ENCODE assay signal across 9 mouse cellular contexts in the genomic region with DNA sequence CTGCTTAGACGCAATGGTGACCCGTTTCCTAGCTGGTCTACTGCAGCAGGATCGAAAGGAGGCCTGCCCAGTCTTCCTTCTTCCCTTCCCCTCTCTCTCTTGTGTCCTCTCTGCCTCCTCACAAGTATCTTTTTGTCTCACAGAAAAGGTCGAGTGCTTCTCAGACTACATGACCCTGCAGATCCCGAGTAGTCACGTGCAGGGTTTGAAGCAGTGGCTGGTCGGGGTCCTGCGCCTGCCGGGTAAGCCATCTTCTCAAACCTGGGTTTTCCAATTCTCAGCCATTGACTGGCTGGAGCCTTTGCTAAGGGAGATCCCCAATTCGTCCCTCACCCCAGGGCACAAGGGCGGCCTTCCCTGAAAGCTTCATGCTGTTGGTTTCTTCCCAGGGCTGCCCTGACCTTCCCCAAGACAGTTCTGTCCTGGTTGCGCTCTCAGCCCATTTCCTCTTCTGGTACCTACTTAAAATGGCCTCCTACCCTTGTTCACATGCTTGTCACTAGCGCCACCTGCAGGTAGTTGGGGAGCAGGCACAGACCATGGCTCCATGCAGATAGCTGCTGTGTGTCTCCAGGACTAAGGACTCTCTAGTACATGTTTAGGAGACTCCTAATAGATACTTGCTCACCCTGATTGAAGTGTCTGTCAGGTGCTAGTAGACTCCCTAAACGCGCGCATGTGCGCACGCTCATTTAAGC. TPM values are rescaled to one million over a fixed set of nuclear protein-coding genes. Genes with fewer than 3 reads are reported as not detected.
DNase-seq lines count a peak whose midpoint lies in the region; ATAC-seq and TF ChIP-seq lines count a peak whose summit lies in the region.
"Had no signal": no experiment of that assay in that cellular context is flagged by ENCODE, and none has a peak within 500 bp of the region (broad histone marks: within the 10 kb centered on the region; RNA-seq: fewer than 3 reads in every experiment).

No protein-coding gene starts in this region.

- H3K4me1 ChIP-seq in midbrain, postnatal 0 days (ENCODE audit: insufficient read depth, low read length), result no peaks in the 10 kb centered on the region
- peaks cover 8% of the 10 kb centered on the region for H3K4me1 ChIP-seq in midbrain, embryonic 10.5 days

- WGBS in midbrain, postnatal 0 days, result 88% methylated on average over 18 of the region's 18 CpGs
- WGBS in midbrain, embryonic 10.5 days, result 86% methylated on average over 18 of the region's 18 CpGs
- WGBS in large intestine, adult 2 months, result 90% methylated on average over 18 of the region's 18 CpGs

- H3K27me3 ChIP-seq in midbrain, postnatal 0 days (ENCODE audit: insufficient read depth, low read length), result no peaks in the 10 kb centered on the region
- H3K27me3 ChIP-seq in midbrain, embryonic 10.5 days (ENCODE audit: low read depth, poor library complexity, severe bottlenecking), result no peaks in the 10 kb centered on the region
- H3K27me3 ChIP-seq in splenic B cell, adult 2 months (ENCODE audit: control insufficient read depth, insufficient read depth, low read length, poor library complexity, severe bottlenecking), result no peaks in the 10 kb centered on the region

- H3K9me3 ChIP-seq in midbrain, postnatal 0 days (ENCODE audit: low read length), result no peaks in the 10 kb centered on the region
- H3K9me3 ChIP-seq in midbrain, embryonic 10.5 days (replicated peaks), result no peaks in the 10 kb centered on the region; the same call in 1 of the 2 replicates

- peak; percentile 12 to 44 for DNase-seq in cerebellum, adult 18-20 months
- DNase-seq in cerebellum, adult 8-10 months, result no peak
- peak; percentile 30 for DNase-seq in midbrain, postnatal 0 days (ENCODE audit: low spot score)
- DNase-seq in midbrain, embryonic 10.5 days (ENCODE audit: low spot score), result no peak
- peak; percentile 31 for DNase-seq in cerebellum, adult 9-11 months
- peak; percentile 40 for DNase-seq in large intestine, adult 2 months (ENCODE audit: low read depth, low spot score)
- peak; percentile 34 for DNase-seq in splenic B cell, adult 2 months (ENCODE audit: low read depth, low spot score)
- no peak for DNase-seq in urinary bladder, postnatal 10 days (ENCODE audit: low spot score)

- no peak overlapping the region for H3K4me2 ChIP-seq in midbrain, postnatal 0 days (ENCODE audit: low read depth, low read length, poor library complexity, severe bottlenecking)

- TF ChIP-seq CTCF in midbrain, postnatal 0 days (IDR thresholded peaks at IDR 0.05), result peak; percentile 50

- H3K27ac ChIP-seq in midbrain, postnatal 0 days (ENCODE audit: low read depth, low read length), result no peak overlapping the region
- H3K27ac ChIP-seq in midbrain, embryonic 10.5 days (replicated peaks), result no peak overlapping the region

- no peaks in the 10 kb centered on the region for H3K36me3 ChIP-seq in midbrain, postnatal 0 days (ENCODE audit: insufficient read depth, low read length)
- H3K36me3 ChIP-seq in midbrain, embryonic 10.5 days, result no peaks in the 10 kb centered on the region
- H3K36me3 ChIP-seq in splenic B cell, adult 2 months (ENCODE audit: control insufficient read depth, insufficient read depth, low read length, poor library complexity, severe bottlenecking), result no peaks in the 10 kb centered on the region

- no peak for ATAC-seq in midbrain, postnatal 0 days (ENCODE audit: low FRiP score)

- H3K4me3 ChIP-seq in midbrain, postnatal 0 days (ENCODE audit: low read depth, low read length), result no peak overlapping the region
- no peak overlapping the region for H3K4me3 ChIP-seq in midbrain, embryonic 10.5 days

- H3K9ac ChIP-seq in midbrain, postnatal 0 days (replicated peaks; ENCODE audit: low read length, poor library complexity, severe bottlenecking), result no peak overlapping the region

RNA-seq across cellular contexts. Expression of a gene that starts 11.7 kb away (rescaled TPM):
- total RNA-seq in midbrain, postnatal 0 days (2014; rRNA removed), result 0.44 TPM in 1 of 2 replicates, not detected in the other
- not detected in 2 replicates for polyA plus RNA-seq in midbrain, postnatal 0 days (2015; fragmentation: Nextera tagmentation; extraction: Ambion mirVana)
- polyA plus RNA-seq in midbrain, embryonic 10.5 days (2016; fragmentation: Nextera tagmentation; extraction: Ambion mirVana), result 0.09 TPM in 1 of 2 replicates, not detected in the other
- polyA plus RNA-seq in large intestine, adult 2 months (2012; rRNA removed), result 0.15 TPM in 1 of 2 replicates, not detected in the other
- total RNA-seq: layer of hippocampus, postnatal 25 days had no signal

RNA-seq across cellular contexts. Expression of a gene that starts 28.0 kb away (rescaled TPM):
- 94.0 and 98.7 TPM in 2 replicates for total RNA-seq in midbrain, postnatal 0 days (2014; rRNA removed)
- 80.7 and 94.6 TPM in 2 replicates for polyA plus RNA-seq in midbrain, postnatal 0 days (2015; fragmentation: Nextera tagmentation; extraction: Ambion mirVana)
- polyA plus RNA-seq in midbrain, embryonic 10.5 days (2016; fragmentation: Nextera tagmentation; extraction: Ambion mirVana), result 427 and 457 TPM in 2 replicates
- 76.3 and 102 TPM in 2 replicates for polyA plus RNA-seq in large intestine, adult 2 months (2012; rRNA removed)

RNA-seq across cellular contexts. Expression of a gene that starts 52.5 kb away (rescaled TPM):
- total RNA-seq in midbrain, postnatal 0 days (2014; rRNA removed), result 0.33 and 0.42 TPM in 2 replicates
- polyA plus RNA-seq in midbrain, postnatal 0 days (2015; fragmentation: Nextera tagmentation; extraction: Ambion mirVana), result 0.55 TPM in 1 of 2 replicates, not detected in the other
- 0.12 and 0.45 TPM in 2 replicates for polyA plus RNA-seq in midbrain, embryonic 10.5 days (2016; fragmentation: Nextera tagmentation; extraction: Ambion mirVana)
- polyA plus RNA-seq in large intestine, adult 2 months (2012; rRNA removed), result 0.10 TPM in 1 of 2 replicates, not detected in the other

Comparison
In these comparisons a context has a peak if more than half of its experiments do, and no peak if none do; other contexts are left out.
1. DNase-seq: peak in cerebellum, adult 18-20 months (2 of 2), midbrain, postnatal 0 days (single experiment), cerebellum, adult 9-11 months (single experiment), large intestine, adult 2 months (single experiment) and splenic B cell, adult 2 months (single experiment); none in cerebellum, adult 8-10 months (single experiment), midbrain, embryonic 10.5 days (single experiment) and urinary bladder, postnatal 10 days (single experiment).